Mouse (Mus musculus): ENCODE measurements around the gene Pam16.
A peak's percentile ranks its signal among the peaks of the same experiment; 100 is the strongest.
"Not testable (repeated sequence)": the region's sequence is repeated elsewhere in the genome, so short reads cannot be mapped to it uniquely, and the experiment has no call there.

Pam16 gene

DNA sequence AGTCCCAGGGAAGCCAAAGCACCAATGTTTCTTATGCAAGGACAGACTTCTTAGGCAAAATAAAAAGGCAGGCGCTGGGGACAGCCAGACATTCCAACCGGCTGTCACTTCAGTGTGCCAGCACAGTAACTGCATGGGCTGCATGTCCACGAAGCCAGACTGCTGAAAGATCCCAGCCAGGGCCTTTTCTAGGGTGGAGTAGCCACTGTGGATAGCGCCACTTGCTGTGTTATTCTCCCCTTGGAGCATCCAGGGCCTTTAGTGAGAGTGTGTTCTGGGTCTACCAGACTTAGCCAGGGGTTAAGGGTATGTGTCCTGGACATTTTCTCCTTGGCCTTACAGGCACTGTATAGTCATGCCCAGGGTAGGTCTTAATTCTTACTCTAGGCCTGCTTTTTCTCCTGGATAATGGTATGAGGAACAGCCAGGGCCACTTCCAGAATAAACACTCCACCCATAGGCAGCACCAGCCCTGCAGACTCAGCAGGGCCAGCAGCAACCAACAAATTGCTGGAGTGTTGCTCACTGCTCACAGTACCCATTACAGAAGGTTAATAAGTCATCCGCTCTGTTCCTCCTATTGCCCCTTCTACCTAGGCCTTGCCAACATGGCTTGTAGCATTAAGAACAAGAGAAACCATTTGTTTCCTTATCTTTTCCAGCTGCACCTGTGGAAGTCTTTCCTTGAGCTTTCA is 37.1 kb downstream of the Pam16 start:
- peak; percentile 74 for DNase-seq

DNA sequence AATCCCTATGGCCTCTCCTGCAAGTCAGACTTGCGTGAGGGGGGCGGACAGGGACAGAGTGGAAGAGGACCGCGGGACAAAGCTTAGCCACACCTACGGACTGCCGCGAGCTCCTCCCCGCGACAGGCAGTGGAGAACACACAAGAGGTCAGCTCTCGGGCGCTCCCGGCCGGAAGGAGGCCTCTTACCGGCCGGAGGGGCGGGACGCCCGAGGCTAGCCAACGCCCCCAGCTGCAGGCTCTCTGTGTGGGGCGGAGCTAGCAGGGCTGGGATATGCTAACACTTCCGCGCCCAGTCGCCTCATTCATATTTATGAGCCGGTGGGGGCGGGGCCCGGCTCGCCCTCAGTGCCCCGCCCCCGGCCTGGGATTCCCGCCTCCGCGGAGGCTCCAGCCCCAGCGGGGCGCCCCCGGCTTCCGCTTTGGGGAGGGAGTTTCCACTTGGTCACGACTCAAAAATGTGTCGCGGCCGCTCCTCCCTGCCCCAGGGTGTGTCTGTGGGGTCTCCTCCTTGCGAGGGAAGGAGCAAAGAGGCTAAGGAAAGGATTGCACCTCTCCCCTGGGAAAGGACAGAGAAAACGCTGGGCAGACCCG is 38.2 kb downstream of the Pam16 start:
- peak; percentile 99 for DNase-seq

DNA sequence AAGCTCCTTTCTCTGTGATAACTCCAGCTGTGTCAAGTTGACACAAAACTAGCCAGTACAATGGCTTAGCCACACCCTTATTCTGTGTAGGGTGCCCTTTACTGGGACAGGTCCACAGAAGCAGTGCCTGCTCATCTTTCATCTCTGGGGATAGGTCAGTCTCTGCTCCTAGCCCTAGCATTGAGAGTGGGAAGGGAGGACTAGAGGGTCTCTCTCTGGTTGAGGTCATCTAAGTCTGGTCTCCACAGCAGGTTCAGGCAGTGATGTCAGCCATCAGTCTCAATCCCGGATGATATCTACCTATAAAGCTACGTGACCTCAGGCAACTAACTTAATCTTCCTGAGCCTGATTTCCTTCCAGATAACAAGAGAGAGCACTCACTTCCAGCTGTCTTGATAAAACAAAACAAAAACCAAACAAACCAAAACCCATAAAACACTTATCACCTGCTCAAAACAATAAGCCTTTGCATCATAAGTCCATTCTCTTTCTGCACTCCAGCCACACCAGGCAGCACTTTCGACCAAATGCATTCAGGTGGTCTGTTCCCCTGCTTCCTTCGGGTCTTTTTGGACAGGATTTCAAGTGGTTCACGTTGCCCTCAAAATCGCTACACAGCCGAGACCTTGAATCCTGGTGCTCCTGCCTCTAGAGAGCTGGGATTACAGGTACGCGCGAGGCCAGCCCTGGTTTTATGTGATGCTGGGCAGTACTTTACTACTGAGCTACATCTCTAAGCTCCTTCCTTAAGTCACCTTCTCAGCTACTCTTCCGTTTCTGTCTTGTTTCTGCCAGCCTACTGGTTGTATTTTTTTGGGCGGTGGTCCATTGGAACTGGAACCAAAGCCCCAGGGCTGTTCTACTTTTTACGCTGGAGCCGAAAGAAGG is 38.9 kb downstream of the Pam16 start:
- DNase-seq, result no peak

DNA sequence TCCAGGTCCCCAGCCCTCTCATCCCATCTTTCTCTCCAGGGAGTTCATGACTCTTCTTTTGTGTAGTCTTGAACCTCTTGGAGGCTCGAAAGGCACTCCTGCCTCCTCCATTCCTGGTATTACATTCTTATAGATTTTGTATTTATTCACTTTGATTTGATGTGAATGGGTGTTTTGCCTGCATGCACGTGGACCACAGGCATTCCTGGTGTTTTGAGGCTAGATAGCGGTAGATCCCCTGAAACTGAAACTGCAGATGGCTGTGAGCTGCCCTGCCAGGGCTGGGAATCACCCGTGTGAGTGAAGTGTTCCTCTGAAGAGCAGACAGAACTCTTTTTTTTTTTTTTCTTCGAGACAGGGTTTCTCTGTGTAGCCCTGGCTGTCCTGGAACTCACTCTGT is 40.4 kb downstream of the Pam16 start:
- no peak for DNase-seq

DNA sequence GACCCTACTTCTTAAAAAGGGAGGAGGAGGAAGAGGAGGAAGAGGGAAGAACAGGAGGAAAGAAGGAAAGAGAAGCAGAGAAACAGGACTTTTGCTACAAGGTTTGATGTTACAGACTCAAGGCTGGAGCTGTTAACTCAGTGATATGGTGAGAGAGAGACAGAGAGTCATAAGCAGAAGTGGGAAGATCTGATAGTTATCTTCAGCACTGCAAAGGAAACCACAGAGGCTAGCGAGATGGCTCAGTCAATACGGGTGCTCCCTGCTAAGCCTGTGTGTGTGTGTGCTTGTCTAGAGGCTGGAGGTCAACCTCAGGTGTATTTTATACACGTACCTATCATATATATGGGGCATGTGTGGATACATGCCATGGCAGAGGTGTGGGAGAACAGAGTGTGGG is 41.0 kb downstream of the Pam16 start:
- DNase-seq, result no peak

DNA sequence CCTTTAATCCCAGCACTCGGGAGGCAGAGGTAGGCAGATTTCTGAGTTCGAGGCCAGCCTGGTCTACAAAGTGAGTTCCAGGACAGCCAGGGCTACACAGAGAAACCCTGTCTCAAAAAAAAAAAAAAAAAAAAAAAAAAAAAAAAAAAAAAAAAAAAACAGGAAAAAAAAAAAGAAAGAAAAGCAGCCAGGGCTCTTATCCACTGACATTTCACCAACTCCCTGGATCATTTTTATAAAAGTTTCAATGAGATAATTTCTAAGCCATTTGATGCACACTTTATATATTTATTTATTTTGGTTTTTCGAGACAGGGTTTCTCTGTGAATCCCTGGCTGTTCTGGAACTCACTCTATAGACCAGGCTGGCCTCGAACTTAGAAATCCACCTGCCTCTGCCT is 43.6 kb downstream of the Pam16 start:
- not testable (repeated sequence) for DNase-seq

DNA sequence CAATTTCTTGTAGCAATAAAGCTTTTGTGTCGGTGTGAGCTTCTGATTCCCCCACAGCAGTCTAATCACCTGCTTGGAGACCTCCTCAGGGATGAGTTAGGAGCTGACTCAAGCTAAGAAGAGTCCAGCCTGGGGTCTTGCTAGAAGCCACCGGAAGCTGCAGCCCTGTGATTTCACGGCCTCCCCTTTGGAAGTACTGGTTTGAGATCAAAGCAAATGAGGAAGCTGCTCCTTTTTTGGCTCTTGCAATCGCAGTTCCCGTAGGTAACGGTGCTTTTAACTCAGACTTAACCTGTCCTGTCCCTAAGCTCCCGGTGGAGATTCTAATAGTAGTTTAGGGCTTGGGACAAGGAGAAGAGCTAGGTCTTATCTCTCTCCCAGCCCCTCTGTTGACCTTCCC is 46.2 kb downstream of the Pam16 start:
- DNase-seq, result no peak

DNA sequence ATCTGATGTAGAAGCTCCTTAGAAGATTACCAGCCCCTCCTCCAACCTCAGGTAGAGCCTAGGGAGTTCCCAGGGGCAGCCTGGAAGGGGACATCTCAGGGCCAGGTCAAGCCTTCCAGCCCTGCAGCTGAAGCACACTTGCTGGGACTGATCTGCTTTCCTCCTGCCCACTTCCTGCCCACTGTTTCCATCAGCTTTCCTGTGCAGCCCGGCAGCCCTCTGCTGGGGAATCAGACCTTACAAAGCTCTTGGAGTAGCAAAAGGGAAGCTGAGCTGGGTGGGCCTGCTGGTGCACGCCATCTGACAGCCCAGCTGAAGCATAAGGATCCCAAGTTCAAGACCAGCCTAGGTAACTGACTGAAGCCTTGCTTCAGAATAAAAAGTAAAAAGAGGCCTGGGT is 47.9 kb downstream of the Pam16 start:
- no peak for DNase-seq

DNA sequence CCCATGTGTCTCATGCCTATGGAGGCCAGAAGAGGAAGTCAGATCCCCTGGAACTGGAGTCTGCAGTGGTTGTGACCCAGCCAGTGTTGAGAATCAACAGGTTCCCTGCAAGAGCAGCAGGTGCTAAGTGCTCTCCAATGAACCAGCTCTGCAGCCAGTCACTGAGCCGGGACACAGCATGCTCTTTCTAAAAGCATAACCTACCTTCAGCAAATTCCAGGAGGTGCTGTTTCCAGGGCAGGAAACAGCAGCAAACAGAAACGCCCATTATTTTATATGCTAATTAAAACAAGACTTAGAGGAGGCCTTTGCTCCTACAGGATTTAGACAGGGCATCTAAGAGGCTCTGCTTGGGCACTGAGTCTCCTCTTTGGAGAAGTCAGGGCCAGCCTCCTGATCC is 48.8 kb downstream of the Pam16 start:
- DNase-seq, result peak; percentile 32

DNA sequence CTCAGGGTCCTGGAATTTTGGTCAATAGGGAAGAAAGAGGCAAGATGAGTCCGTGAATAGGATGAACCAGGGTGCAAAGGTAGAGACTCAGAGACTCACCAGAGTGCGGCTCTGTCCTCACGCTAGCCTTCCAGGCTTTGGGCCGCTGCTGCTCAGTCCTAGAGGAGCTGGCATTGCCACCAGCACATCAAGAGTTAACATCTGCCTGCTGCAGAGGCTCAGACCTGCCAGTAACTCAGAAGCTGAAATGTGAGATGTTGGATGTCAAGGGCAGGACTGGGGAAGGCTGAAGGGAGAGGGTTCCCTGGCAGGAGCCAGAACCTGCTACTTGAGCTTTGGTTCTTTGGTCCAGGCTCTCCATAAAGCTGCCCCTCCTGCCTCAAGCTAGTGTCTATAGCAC is 54.1 kb downstream of the Pam16 start:
- DNase-seq, result no peak

DNA sequence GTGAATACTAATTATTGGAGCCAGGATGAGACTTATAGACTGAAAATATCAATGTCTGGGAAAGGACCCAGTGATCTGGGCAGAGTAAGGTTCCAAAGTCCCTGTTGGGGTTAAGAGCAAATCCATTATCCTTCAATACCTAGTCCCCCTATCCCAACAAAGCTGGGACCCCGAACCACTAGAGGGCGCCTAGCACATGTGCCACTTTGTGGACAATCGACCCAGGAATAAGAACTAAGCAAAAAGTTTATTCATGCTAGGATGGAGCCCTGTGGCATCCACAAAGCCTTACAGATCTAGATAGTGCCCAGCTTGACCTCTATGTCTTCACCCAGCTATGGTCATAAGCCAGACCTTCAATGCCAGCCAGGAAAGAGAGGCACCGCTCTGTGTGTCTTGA is 56.9 kb downstream of the Pam16 start:
- DNase-seq, result peak; percentile 88

Measured in kidney, postnatal 14 days (tissue).